Mouse (Mus musculus) hindbrain, embryonic 15.5 days (tissue): ENCODE measurements around the gene Klf16. TPM values are rescaled to one million over a fixed set of nuclear protein-coding genes. Genes with fewer than 3 reads are reported as not detected.
"Not testable (repeated sequence)": the region's sequence is repeated elsewhere in the genome, so short reads cannot be mapped to it uniquely, and the experiment has no call there.

Experiments
- ATAC-seq: fragments of 200-750 bp; cut with Nextera tagmentation; 2 replicates; pipeline ENCODE4 v1.8.0; 2017; ENCODE audit warnings: low read depth, moderate number of reproducible peaks, moderate TSS enrichment; ENCODE audit not compliant: low FRiP score
- H3K27ac ChIP-seq: fragments of 300-500 bp; sonication (generic); replicated peaks from 2 replicates; pipeline ENCODE4 v1.5.1; 2015; ENCODE audit warnings: mild to moderate bottlenecking, inconsistent platforms
- H3K27me3 ChIP-seq: fragments of 300-500 bp; sonication (generic); 2 replicates; pipeline ENCODE4 v1.6.1; 2015; ENCODE audit warnings: control low read depth, inconsistent platforms
- H3K36me3 ChIP-seq: fragments of 300-500 bp; sonication (generic); 2 replicates; pipeline ENCODE4 v1.6.1; 2015; ENCODE audit warnings: control low read depth, inconsistent platforms
- H3K4me1 ChIP-seq: fragments of 300-500 bp; sonication (generic); replicated peaks from 2 replicates; pipeline ENCODE4 v1.6.1; 2015; ENCODE audit warnings: control low read depth, inconsistent platforms
- H3K4me2 ChIP-seq: fragments of 300-500 bp; sonication (generic); 2 replicates; pipeline ENCODE4 v1.6.1; 2015; ENCODE audit warnings: moderate library complexity, mild to moderate bottlenecking, inconsistent platforms
- H3K4me3 ChIP-seq: fragments of 300-500 bp; sonication (generic); 2 replicates; pipeline ENCODE4 v1.5.1; 2015; ENCODE audit warnings: mild to moderate bottlenecking, inconsistent platforms
- H3K9ac ChIP-seq: fragments of 300-500 bp; sonication (generic); 2 replicates; pipeline ENCODE4 v1.6.1; 2015; ENCODE audit warnings: inconsistent platforms
- H3K9me3 ChIP-seq: fragments of 300-500 bp; sonication (generic); 2 replicates; pipeline ENCODE4 v1.6.1; 2016; ENCODE audit warnings: control low read depth, inconsistent platforms
- WGBS: fragments of 180-500 bp; shearing (Covaris S2); methylation state at CpG from one replicate; pipeline ENCODE4 v1.1.7; 2015; 5-methylcytosine and 5-hydroxymethylcytosine counted together
- polyA plus RNA-seq: library from polyadenylated mRNA; unstranded; fragments of >200 nt; fragmentation: Nextera tagmentation; extraction: Ambion mirVana; gene quantifications from 2 replicates; pipeline ENCODE4 v1.2.1, GENCODE M21; 2015

The Klf16 gene
- polyA plus RNA-seq, 1 experiment from 2014 or later: 6.7 TPM

GRCm38 (mm10) chr10:80614351-80614750, 37.2 kb upstream of the Klf16 start:
- H3K4me1 ChIP-seq: no peaks in the 10 kb centered on the region
- 88% methylated on average over 6 of the region's 6 CpGs for WGBS
- no peak overlapping the region for H3K27ac ChIP-seq
- no peak for ATAC-seq
- no peak overlapping the region for H3K4me2 ChIP-seq
- no peaks in the 10 kb centered on the region for H3K9me3 ChIP-seq
- H3K27me3 ChIP-seq: no peaks in the 10 kb centered on the region
- no peak overlapping the region for H3K4me3 ChIP-seq
- peaks cover 34% of the 10 kb centered on the region for H3K36me3 ChIP-seq
- H3K9ac ChIP-seq: no peak overlapping the region

- no peak for ATAC-seq
- peaks cover 37% of the 10 kb centered on the region for H3K36me3 ChIP-seq
- H3K27ac ChIP-seq: no peak overlapping the region
- H3K4me3 ChIP-seq: no peak overlapping the region
- H3K27me3 ChIP-seq: no peaks in the 10 kb centered on the region
- no peak overlapping the region for H3K4me2 ChIP-seq
- no peaks in the 10 kb centered on the region for H3K4me1 ChIP-seq
- H3K9me3 ChIP-seq: no peaks in the 10 kb centered on the region
- H3K9ac ChIP-seq: no peak overlapping the region
- 92% methylated on average over 3 of the region's 3 CpGs for WGBS
These were observed 36.7 kb upstream of the Klf16 start for GRCm38 (mm10) chr10:80613821-80614220.

GRCm38 (mm10) chr10:80611905-80612304, 34.8 kb upstream of the Klf16 start:
- no peak overlapping the region for H3K4me3 ChIP-seq
- ATAC-seq: no peak
- H3K9ac ChIP-seq: no peak overlapping the region
- H3K27me3 ChIP-seq: no peaks in the 10 kb centered on the region
- H3K36me3 ChIP-seq: peaks cover 55% of the 10 kb centered on the region
- no peaks in the 10 kb centered on the region for H3K4me1 ChIP-seq
- no peak overlapping the region for H3K27ac ChIP-seq
- WGBS: 98% methylated on average over 3 of the region's 3 CpGs
- no peak overlapping the region for H3K4me2 ChIP-seq
- H3K9me3 ChIP-seq: no peaks in the 10 kb centered on the region

GRCm38 (mm10) chr10:80611024-80611423, 33.9 kb upstream of the Klf16 start:
- Histone ChIP-seq H3K4me1 (no peaks in the 10 kb centered on the region), H3K36me3 (peaks cover 58% of the 10 kb centered on the region), H3K9ac (no peak overlapping the region), H3K9me3 (no peaks in the 10 kb centered on the region), H3K4me2 (no peak overlapping the region), H3K27ac (no peak overlapping the region), H3K4me3 (no peak overlapping the region), H3K27me3 (no peaks in the 10 kb centered on the region)
- ATAC-seq: no peak
- WGBS: 78% methylated on average over 4 of the region's 4 CpGs

- Histone ChIP-seq H3K27ac (no peak overlapping the region), H3K9me3 (no peaks in the 10 kb centered on the region), H3K4me1 (no peaks in the 10 kb centered on the region), H3K4me2 (no peak overlapping the region), H3K27me3 (no peaks in the 10 kb centered on the region), H3K36me3 (peaks cover 51% of the 10 kb centered on the region), H3K4me3 (no peak overlapping the region), H3K9ac (no peak overlapping the region)
- ATAC-seq: no peak
- 86% methylated on average over 9 of the region's 9 CpGs for WGBS
These were observed 33.1 kb upstream of the Klf16 start for GRCm38 (mm10) chr10:80610116-80610785.

DNA sequence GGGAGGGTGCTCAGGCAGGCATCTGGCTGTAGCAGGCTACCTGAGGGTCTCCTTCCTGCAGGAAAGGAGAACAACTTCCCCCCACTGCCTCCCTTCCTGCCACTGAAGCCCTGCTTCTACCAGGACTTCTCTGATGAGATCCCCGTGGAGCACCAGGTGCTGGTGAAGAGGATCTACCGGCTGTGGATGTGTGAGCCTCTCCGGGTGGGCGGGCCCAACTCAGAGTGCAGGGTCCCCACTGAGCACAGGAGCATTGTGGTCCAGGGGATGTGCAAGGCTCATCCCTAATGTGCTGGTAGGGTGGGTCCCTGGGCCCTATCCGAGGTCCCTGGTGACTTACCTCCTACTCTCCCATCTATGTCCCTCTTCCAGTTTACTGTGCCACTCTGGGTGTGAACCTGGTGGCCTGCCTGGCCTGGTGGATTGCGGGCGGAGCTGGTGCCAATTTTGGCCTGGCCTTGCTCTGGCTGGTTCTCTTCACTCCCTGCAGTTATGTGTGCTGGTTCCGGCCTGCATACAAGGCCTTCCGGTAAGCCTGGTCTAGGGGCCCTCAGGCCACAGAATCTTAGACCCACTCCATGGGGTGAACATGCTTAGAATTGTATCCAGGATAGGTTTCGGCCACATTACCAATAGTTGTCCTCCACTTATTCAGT, 32.3 kb upstream of the Klf16 start:
- peaks cover 44% of the 10 kb centered on the region for H3K36me3 ChIP-seq
- H3K4me1 ChIP-seq: peaks cover 3% of the 10 kb centered on the region
- no peak overlapping the region for H3K9ac ChIP-seq
- no peak overlapping the region for H3K27ac ChIP-seq
- no peak overlapping the region for H3K4me2 ChIP-seq
- no peak overlapping the region for H3K4me3 ChIP-seq
- H3K9me3 ChIP-seq: no peaks in the 10 kb centered on the region
- H3K27me3 ChIP-seq: no peaks in the 10 kb centered on the region
- ATAC-seq: no peak
- 91% methylated on average over 10 of the region's 10 CpGs for WGBS

- Histone ChIP-seq H3K4me2 (no peak overlapping the region), H3K27ac (no peak overlapping the region), H3K36me3 (peaks cover 38% of the 10 kb centered on the region), H3K27me3 (no peaks in the 10 kb centered on the region), H3K4me1 (peaks cover 13% of the 10 kb centered on the region), H3K9me3 (no peaks in the 10 kb centered on the region), H3K4me3 (no peak overlapping the region), H3K9ac (no peak overlapping the region)
- no peak for ATAC-seq
- WGBS: 91% methylated on average over 3 of the region's 3 CpGs
These were observed 31.3 kb upstream of the Klf16 start for GRCm38 (mm10) chr10:80608435-80608834.

GRCm38 (mm10) chr10:80606737-80607350, 29.7 kb upstream of the Klf16 start:
- Histone ChIP-seq H3K9ac (no peak overlapping the region), H3K4me2 (no peak overlapping the region), H3K9me3 (no peaks in the 10 kb centered on the region), H3K4me1 (peaks cover 21% of the 10 kb centered on the region), H3K27ac (no peak overlapping the region), H3K4me3 (no peak overlapping the region), H3K27me3 (no peaks in the 10 kb centered on the region), H3K36me3 (peaks cover 29% of the 10 kb centered on the region)
- 96% methylated on average over 34 of the region's 34 CpGs for whole genome bisulfite sequencing
- no peak for ATAC-seq

DNA sequence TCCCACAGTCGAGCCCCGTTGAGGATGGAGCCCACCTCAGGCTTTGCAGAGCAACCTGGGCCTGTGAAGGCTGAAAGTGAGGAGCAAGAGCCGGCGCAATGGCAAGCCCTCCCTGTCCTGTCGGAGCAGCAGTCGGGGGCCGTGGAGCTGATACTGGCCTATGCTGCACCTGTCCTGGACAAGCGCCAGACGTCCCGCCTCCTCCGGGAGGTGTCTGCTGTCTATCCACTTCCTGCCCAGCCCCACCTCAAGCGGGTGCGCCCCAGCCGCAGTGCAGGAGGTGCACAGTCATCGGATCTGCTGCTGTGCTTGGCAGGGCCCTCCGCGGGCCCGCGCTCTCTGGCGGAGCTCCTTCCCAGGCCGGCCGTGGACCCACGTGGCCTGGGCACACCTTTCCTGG, 29.2 kb upstream of the Klf16 start:
- no peaks in the 10 kb centered on the region for H3K27me3 ChIP-seq
- H3K4me3 ChIP-seq: no peak overlapping the region
- ATAC-seq: no peak
- no peak overlapping the region for H3K27ac ChIP-seq
- H3K9me3 ChIP-seq: no peaks in the 10 kb centered on the region
- WGBS: 93% methylated on average over 23 of the region's 23 CpGs
- peaks cover 29% of the 10 kb centered on the region for H3K36me3 ChIP-seq
- H3K4me2 ChIP-seq: no peak overlapping the region
- no peak overlapping the region for H3K9ac ChIP-seq
- peaks cover 21% of the 10 kb centered on the region for H3K4me1 ChIP-seq

GRCm38 (mm10) chr10:80605721-80606120, 28.6 kb upstream of the Klf16 start, which contains the start of gene Gm49322:
TSS of gene Gm49322 (plus strand) at chr10:80606021.
- WGBS: 95% methylated on average over 4 of the region's 4 CpGs
- H3K27ac ChIP-seq: not testable (repeated sequence)

DNA sequence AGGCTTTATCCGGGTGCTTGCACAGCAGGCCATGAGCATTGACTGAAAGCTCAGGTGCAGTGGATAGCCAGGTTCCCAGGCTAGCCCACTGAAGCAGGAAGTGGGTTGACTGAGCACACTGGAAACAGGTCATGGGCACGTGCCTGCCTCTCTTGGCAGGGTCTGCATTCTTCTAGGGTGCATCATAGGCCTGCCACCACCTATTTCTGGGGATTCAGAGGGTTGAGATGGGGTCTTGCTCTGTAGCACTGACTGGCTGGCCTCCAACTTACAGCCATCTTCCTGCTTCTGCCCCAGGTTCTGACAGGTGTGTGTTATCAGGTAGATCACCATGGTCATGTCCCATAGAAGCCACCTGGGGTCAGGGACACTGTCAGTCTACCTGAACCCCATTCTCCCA, 27.9 kb upstream of the Klf16 start:
- Histone ChIP-seq H3K9me3 (no peaks in the 10 kb centered on the region), H3K4me3 (no peak overlapping the region), H3K4me2 (no peak overlapping the region), H3K27me3 (no peaks in the 10 kb centered on the region), H3K36me3 (peaks cover 29% of the 10 kb centered on the region), H3K27ac (no peak overlapping the region), H3K9ac (no peak overlapping the region), H3K4me1 (peaks cover 21% of the 10 kb centered on the region)
- no peak for ATAC-seq
- 87% methylated on average over 2 of the region's 2 CpGs for WGBS

More at GRCm38 (mm10) chr10:80605721-80606120, 28.6 kb upstream of the Klf16 start, which contains the start of gene Gm49322:
- Histone ChIP-seq H3K4me1 (peaks cover 21% of the 10 kb centered on the region), H3K36me3 (peaks cover 29% of the 10 kb centered on the region)
- H3K9me3 ChIP-seq, H3K27me3 ChIP-seq, H3K4me2 ChIP-seq, H3K4me3 ChIP-seq, H3K9ac ChIP-seq, ATAC-seq: not testable (repeated sequence)

DNA sequence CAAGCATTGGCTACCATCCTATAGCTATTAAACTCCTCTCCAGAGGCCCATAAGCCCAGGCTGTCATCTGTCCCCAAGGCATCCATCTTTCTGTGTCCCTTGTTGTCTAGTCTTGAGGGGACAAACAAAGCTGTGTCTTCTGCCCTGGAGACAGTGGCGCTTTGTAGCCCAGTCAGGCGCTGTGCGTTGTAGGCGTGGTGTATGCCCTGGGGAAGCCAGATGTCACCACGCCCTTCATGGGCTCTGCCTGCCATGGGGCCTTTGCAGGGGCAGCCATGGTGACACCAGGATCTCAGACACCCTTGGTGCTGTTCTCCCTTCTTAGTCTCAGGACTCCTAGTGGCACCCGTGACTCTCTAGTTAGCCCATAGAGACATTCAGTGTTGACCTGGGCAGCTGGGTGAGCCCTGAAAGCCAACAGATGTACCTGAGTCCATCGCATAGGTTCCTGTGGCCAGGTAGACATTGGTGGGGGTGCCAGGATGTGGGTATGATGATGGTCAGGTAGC, 26.9 kb upstream of the Klf16 start:
- H3K4me2 ChIP-seq: peak overlapping the region; percentile 94
- peak overlapping the region; percentile 72 for H3K9ac ChIP-seq
- peak overlapping the region; percentile 77 for H3K4me3 ChIP-seq
- no peaks in the 10 kb centered on the region for H3K9me3 ChIP-seq
- 82% methylated on average over 7 of the region's 7 CpGs for WGBS
- peaks cover 21% of the 10 kb centered on the region for H3K4me1 ChIP-seq
- no peak for ATAC-seq
- H3K36me3 ChIP-seq: peaks cover 28% of the 10 kb centered on the region
- no peak overlapping the region; the same call in 1 of the 2 replicates for H3K27ac ChIP-seq
- no peaks in the 10 kb centered on the region; the same call in 1 of the 2 replicates for H3K27me3 ChIP-seq
